Mouse (Mus musculus): Measurements from ENCODE around the gene Slc37a3. TPM values are rescaled to one million over a fixed set of nuclear protein-coding genes. Genes with fewer than 3 reads are reported as not detected.

The Slc37a3 gene
- polyA plus RNA-seq, 2 experiments = 3.7 to 6.3 TPM

DNA sequence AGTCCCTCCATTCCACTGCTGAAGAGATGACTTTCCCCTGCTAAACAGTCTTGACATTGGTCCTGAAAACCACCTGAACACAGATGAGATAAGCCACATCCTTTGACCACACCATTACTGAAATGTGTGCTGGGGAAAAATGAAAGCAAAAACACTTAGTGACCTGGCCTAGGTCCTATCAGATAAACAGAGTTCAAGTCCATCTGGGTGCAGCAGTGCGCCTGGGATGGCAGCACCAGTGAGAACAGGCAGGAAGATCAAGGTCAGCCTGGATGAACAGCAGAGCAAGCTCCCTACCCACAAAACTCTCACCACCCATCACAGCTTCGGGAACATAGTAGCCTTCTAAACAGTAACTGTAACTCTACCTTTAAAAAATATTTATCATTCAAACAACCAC lies 35.7 kb downstream of the Slc37a3 start:
- H3K4me2 ChIP-seq (ENCODE audit: low read depth) = no peak overlapping the region
- H3K9ac ChIP-seq (replicated peaks) = no peak overlapping the region
- no peaks in the 10 kb centered on the region for H3K4me1 ChIP-seq (replicated peaks; ENCODE audit: control insufficient read depth in 2 of 2, insufficient read depth in 2 of 2, low read length in 1 of 2)
- H3K9me3 ChIP-seq (ENCODE audit: control insufficient read depth, low read length) = no peaks in the 10 kb centered on the region
- H3K36me3 ChIP-seq (replicated peaks; ENCODE audit: control insufficient read depth, insufficient read depth, low read depth) = no peaks in the 10 kb centered on the region
- WGBS (ENCODE audit: insufficient replicate concordance) = 47% methylated on average over 2 of the region's 2 CpGs
- H3K27ac ChIP-seq = no peak overlapping the region
- H3K27me3 ChIP-seq (ENCODE audit: control insufficient read depth, insufficient read depth, low read length) = no peaks in the 10 kb centered on the region
- H3K4me3 ChIP-seq (ENCODE audit: insufficient read depth in 1 of 2, low read depth in 2 of 2, low read length in 2 of 2) = no peak overlapping the region
- no peak for DNase-seq (ENCODE audit: low read depth in 3 of 3, low spot score in 3 of 3)
- no peak for TF ChIP-seq CTCF (IDR thresholded peaks at IDR 0.05; ENCODE audit: low read depth)
- no peak for TF ChIP-seq EP300 (IDR thresholded peaks at IDR 0.05; ENCODE audit: low read depth)
- ATAC-seq (ENCODE audit: insufficient read depth) = no peak

- Histone ChIP-seq H3K4me1 (replicated peaks; ENCODE audit: control insufficient read depth in 2 of 2, insufficient read depth in 2 of 2, low read length in 1 of 2) (no peaks in the 10 kb centered on the region), H3K9me3 (ENCODE audit: control insufficient read depth, low read length) (no peaks in the 10 kb centered on the region), H3K4me3 (ENCODE audit: insufficient read depth in 1 of 2, low read depth in 2 of 2, low read length in 2 of 2) (no peak overlapping the region), H3K36me3 (replicated peaks; ENCODE audit: control insufficient read depth, insufficient read depth, low read depth) (no peaks in the 10 kb centered on the region), H3K9ac (replicated peaks) (no peak overlapping the region), H3K27ac (no peak overlapping the region), H3K4me2 (ENCODE audit: low read depth) (no peak overlapping the region), H3K27me3 (ENCODE audit: control insufficient read depth, insufficient read depth, low read length) (no peaks in the 10 kb centered on the region)
- ATAC-seq (ENCODE audit: insufficient read depth) = no peak
- WGBS (ENCODE audit: insufficient replicate concordance) = 70% methylated on average over 8 of the region's 8 CpGs
- DNase-seq (ENCODE audit: low read depth in 3 of 3, low spot score in 3 of 3) = no peak
- TF ChIP-seq EP300 (IDR thresholded peaks at IDR 0.05; ENCODE audit: low read depth) (no peak), CTCF (IDR thresholded peaks at IDR 0.05; ENCODE audit: low read depth) (no peak)
Measured at GRCm38 (mm10) chr6:39338359-39338758, 39.1 kb downstream of the Slc37a3 start.

GRCm38 (mm10) chr6:39334873-39335272 lies 42.6 kb downstream of the Slc37a3 start:
- Histone ChIP-seq H3K9ac (replicated peaks) (no peak overlapping the region), H3K27me3 (ENCODE audit: control insufficient read depth, insufficient read depth, low read length) (no peaks in the 10 kb centered on the region), H3K4me2 (ENCODE audit: low read depth) (no peak overlapping the region), H3K36me3 (replicated peaks; ENCODE audit: control insufficient read depth, insufficient read depth, low read depth) (no peaks in the 10 kb centered on the region), H3K27ac (no peak overlapping the region), H3K4me1 (replicated peaks; ENCODE audit: control insufficient read depth in 2 of 2, insufficient read depth in 2 of 2, low read length in 1 of 2) (no peaks in the 10 kb centered on the region), H3K4me3 (ENCODE audit: insufficient read depth in 1 of 2, low read depth in 2 of 2, low read length in 2 of 2) (no peak overlapping the region), H3K9me3 (ENCODE audit: control insufficient read depth, low read length) (no peaks in the 10 kb centered on the region)
- WGBS (ENCODE audit: insufficient replicate concordance) = 73% methylated on average over 3 of the region's 3 CpGs
- DNase-seq (ENCODE audit: low read depth in 3 of 3, low spot score in 3 of 3) (no peak), ATAC-seq (ENCODE audit: insufficient read depth) (no peak)
- TF ChIP-seq CTCF (IDR thresholded peaks at IDR 0.05; ENCODE audit: low read depth) (peak; percentile 16; the same call in 1 of the 2 replicates), EP300 (IDR thresholded peaks at IDR 0.05; ENCODE audit: low read depth) (no peak)

- H3K4me1 ChIP-seq (replicated peaks; ENCODE audit: control insufficient read depth in 2 of 2, insufficient read depth in 2 of 2, low read length in 1 of 2) = no peaks in the 10 kb centered on the region
- no peak overlapping the region for H3K4me2 ChIP-seq (ENCODE audit: low read depth)
- H3K27ac ChIP-seq = no peak overlapping the region
- DNase-seq (ENCODE audit: low read depth in 3 of 3, low spot score in 3 of 3) (peak in 1 of 3 experiments; percentile 3), ATAC-seq (ENCODE audit: insufficient read depth) (no peak)
- H3K9ac ChIP-seq (replicated peaks) = no peak overlapping the region
- no peaks in the 10 kb centered on the region for H3K36me3 ChIP-seq (replicated peaks; ENCODE audit: control insufficient read depth, insufficient read depth, low read depth)
- H3K9me3 ChIP-seq (ENCODE audit: control insufficient read depth, low read length) = no peaks in the 10 kb centered on the region
- H3K27me3 ChIP-seq (ENCODE audit: control insufficient read depth, insufficient read depth, low read length) = no peaks in the 10 kb centered on the region
- no peak overlapping the region for H3K4me3 ChIP-seq (ENCODE audit: insufficient read depth in 1 of 2, low read depth in 2 of 2, low read length in 2 of 2)
- WGBS (ENCODE audit: insufficient replicate concordance) = 38% methylated on average over 7 of the region's 7 CpGs
- TF ChIP-seq CTCF (IDR thresholded peaks at IDR 0.05; ENCODE audit: low read depth) (no peak), EP300 (IDR thresholded peaks at IDR 0.05; ENCODE audit: low read depth) (no peak)
Measured at GRCm38 (mm10) chr6:39334224-39334623, 43.3 kb downstream of the Slc37a3 start.

GRCm38 (mm10) chr6:39331998-39332700 lies 45.3 kb downstream of the Slc37a3 start:
- no peaks in the 10 kb centered on the region for H3K4me1 ChIP-seq (replicated peaks; ENCODE audit: control insufficient read depth in 2 of 2, insufficient read depth in 2 of 2, low read length in 1 of 2)
- H3K27me3 ChIP-seq (ENCODE audit: control insufficient read depth, insufficient read depth, low read length) = no peaks in the 10 kb centered on the region
- H3K27ac ChIP-seq = no peak overlapping the region
- 75% methylated on average over 7 of the region's 7 CpGs for WGBS (ENCODE audit: insufficient replicate concordance)
- TF ChIP-seq EP300 (IDR thresholded peaks at IDR 0.05; ENCODE audit: low read depth) = no peak
- TF ChIP-seq CTCF (IDR thresholded peaks at IDR 0.05; ENCODE audit: low read depth) = no peak
- no peaks in the 10 kb centered on the region for H3K9me3 ChIP-seq (ENCODE audit: control insufficient read depth, low read length)
- DNase-seq (ENCODE audit: low read depth in 3 of 3, low spot score in 3 of 3) (no peak), ATAC-seq (ENCODE audit: insufficient read depth) (no peak)
- no peak overlapping the region for H3K4me2 ChIP-seq (ENCODE audit: low read depth)
- no peak overlapping the region for H3K4me3 ChIP-seq (ENCODE audit: insufficient read depth in 1 of 2, low read depth in 2 of 2, low read length in 2 of 2)
- no peaks in the 10 kb centered on the region for H3K36me3 ChIP-seq (replicated peaks; ENCODE audit: control insufficient read depth, insufficient read depth, low read depth)
- no peak overlapping the region for H3K9ac ChIP-seq (replicated peaks)

All from liver, embryonic 14.5 days (tissue).